Mouse (Mus musculus) testis, adult 2 months (tissue): Measurements from ENCODE around the gene Gm49630.
"Not testable (repeated sequence)": the region's sequence is repeated elsewhere in the genome, so short reads cannot be mapped to it uniquely, and the experiment has no call there.

Experiments used
- CTCF ChIP-seq: fragments of 200-500 bp; IDR thresholded peaks from 2 replicates; pipeline ENCODE4 v1.5.1; 2012; ENCODE audit warnings: low read depth, mild to moderate bottlenecking, inconsistent platforms, low read length, moderate library complexity; ENCODE audit not compliant: control insufficient read depth, insufficient read depth, insufficient replicate concordance
- POLR2A ChIP-seq: fragments of 200-500 bp; IDR thresholded peaks from 2 replicates; pipeline ENCODE4 v1.6.1; 2012; ENCODE audit warnings: low read depth, mild to moderate bottlenecking, inconsistent platforms, low read length, moderate library complexity; ENCODE audit not compliant: control insufficient read depth

GRCm38 (mm10) chr17:7397079-7397478, 25.3 kb upstream of the Gm49630 start:
- not testable (repeated sequence) for TF ChIP-seq CTCF, POLR2A
